Mouse (Mus musculus) c-Kit-positive CD71-negative TER-119-negative erythroid progenitor cells, embryonic 14.5 days (primary cell): ENCODE data around the gene Atrip.

Source experiments
- DNase-seq: peaks from one replicate; pipeline ENCODE4 v3.0.0-alpha.2; 2013; ENCODE audit warnings: low read depth

The Atrip gene

DNA sequence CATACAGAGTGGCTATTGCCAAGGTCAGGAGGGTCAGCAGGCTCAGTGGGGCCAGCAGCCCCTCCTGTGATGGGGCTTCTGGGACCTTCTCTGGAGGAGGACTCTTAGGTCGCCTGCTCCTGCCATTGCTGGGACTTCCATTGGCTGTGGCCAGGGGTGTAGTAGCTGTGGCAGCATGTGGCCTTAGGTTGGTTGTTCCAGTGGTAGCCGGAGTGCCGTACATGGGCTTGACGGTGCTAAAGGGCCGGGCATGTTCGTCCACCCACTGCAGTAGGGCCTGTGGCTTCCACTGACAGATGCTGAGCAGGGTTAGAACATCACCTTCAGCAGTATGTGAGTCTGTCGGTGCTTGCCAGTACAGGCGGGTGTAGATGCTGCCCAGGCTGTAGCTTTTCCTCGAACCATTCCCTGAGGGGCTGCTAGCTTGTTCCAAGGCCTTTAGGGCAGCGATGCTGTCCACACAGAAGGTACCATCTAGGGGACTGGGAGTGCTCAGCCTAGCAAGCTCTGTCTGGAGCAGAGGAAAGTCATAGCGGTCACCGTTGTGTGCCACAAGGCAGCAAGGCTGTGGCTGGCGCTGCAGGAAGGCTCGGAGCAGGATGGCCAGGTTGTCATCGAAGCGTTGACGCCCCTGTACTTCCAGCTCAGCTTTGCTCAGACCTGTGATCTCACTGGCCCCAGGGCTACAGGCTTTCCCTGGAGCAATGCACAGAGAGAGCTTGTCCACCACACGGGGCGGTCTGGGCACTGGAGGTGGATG lies 15.7 kb downstream of the Atrip start:
- no peak for DNase-seq

- no peak for DNase-seq
These were observed 16.4 kb downstream of the Atrip start for GRCm38 (mm10) chr9:109057543-109057942.

DNA sequence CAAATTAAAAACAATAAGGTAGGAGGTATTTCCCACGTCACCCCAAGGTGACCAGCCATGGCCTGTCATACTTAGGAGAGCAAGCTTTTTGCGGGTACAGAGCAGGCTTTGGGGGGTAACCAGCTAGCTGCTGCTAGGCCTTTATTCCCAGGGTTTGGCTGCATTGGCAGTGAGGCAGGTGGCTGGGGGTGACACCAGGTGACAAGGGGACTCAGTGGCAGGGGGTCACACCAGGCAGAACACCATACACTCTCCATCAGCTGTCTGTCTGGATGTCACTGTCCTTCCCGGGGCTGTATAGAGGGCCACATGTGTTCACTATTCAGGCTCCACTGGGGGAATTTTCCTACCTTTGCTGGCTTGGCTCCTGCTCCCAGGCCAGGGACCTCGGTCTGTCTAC lies 17.0 kb downstream of the Atrip start:
- DNase-seq: no peak

- no peak for DNase-seq
These were observed 17.7 kb downstream of the Atrip start for GRCm38 (mm10) chr9:109056081-109056690.

GRCm38 (mm10) chr9:109055271-109056030 lies 18.5 kb downstream of the Atrip start:
- DNase-seq: no peak

DNA sequence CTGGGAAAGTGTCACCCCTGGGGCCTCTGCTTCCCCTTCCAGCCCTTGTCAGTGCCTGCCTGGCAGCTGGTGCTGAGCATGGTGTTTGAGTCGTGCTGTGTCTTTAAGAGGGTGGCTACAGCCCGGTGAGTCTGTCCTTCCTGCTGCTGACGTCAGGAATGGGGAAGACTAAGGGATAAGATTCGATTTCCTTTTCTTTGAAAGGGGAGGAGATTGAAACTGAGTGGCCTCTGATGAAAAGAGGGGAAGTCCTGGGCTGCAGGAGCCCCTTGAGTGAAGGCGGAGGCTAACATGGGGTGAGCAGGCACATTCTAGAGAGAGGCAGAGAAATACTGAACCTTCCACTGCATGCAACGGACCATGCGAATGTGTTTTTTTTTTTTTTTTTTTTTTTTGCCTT lies 19.2 kb downstream of the Atrip start:
- DNase-seq: peak; percentile 73

GRCm38 (mm10) chr9:109053851-109054250 lies 20.1 kb downstream of the Atrip start:
- DNase-seq: no peak

DNA sequence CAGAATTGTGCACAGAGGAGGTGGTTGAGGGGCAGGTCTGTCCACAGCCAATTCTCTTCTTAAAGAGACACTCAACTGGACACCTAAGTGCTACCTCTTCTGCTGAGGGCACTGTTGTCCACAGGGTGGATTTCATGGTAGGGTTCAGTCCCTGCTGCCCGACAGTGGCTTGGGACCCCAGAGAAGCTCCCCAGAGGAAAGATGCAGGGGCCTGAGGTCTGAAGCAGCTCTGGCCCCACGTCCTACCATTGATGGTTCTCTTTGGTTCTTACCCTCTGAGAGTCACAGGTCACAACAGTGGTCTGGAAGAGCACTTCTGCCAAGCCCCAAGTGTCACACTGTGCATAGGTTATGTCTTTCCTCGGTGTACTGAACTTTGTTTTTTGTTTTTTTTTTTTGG lies 20.6 kb downstream of the Atrip start:
- DNase-seq: no peak

DNA sequence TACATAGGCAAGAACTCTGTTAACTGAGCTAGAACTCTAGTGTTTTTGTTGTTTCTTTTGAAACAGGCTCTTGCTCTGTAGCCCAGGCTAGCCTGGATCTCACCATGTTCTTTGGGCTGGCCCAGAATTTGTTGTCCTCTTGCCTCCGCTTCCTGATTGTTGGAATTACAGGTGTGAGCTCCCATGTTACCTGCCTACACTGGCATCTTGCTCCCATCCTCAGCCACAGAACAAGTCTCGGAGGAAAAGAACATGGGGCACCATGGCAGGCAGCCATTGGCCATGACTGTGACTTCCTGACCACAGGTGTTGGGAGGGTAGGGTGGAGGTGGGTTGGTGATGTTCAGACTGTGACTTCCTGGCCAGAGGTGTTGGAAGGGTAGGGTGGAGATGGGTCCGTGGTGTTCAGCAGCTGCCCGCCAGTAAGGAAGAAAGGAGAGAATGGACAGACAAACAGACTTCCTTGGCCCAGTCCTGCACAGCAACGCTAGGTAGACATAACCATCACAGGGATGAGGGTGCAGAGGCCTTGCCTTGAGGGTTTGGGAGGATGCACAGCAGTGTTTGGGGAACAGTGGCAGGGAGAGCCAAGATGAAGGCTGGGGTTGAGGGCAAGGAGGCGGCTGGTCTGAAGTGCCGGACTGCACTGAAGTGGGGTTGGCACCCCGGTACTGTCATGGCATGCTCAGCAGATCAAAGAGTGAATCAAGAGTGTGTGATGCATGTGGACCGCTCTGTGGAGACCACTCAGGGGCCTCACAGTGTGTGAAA lies 21.2 kb downstream of the Atrip start:
- no peak for DNase-seq

DNA sequence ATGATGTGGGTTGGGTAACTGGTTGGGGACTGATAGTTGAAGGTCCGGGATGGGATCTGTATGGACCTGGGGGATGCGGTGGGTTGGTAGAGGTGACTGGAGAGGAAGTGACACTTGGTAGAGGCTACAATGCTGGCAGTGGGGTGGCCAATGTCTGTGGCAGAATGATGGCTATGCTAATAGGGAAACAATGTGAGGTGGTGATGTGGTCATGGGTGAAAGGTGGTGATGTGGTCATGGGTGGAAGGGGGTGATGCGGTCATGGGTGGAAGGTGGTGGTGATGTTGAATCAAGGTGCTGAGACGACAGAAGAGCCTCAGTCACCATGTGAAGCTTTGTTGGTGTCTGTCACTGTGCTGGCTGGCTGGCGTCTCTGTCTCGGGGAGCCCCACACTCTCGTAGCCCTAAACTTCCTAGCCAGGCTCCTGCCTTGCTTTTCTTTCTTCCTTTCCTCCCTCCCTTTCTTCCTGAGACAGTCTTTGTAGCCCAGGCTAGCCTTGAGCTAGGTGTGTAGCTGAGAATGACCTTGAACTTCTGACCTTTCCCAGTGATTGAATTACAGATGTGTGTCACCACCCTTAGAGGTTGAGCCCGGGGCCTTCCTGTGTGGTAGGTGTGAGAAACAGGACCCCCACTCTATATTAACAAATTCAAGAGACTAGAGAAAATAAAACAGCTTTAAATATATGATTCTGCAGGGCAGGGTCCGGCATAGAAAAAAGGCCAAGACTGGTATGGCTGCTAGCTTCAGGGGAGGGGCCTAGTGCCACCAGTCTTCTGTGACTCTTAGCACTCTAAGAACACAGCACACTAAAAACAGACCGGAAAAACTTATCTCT lies 22.1 kb downstream of the Atrip start:
- DNase-seq: no peak

GRCm38 (mm10) chr9:109051011-109051501 lies 22.9 kb downstream of the Atrip start:
- DNase-seq: no peak

DNA sequence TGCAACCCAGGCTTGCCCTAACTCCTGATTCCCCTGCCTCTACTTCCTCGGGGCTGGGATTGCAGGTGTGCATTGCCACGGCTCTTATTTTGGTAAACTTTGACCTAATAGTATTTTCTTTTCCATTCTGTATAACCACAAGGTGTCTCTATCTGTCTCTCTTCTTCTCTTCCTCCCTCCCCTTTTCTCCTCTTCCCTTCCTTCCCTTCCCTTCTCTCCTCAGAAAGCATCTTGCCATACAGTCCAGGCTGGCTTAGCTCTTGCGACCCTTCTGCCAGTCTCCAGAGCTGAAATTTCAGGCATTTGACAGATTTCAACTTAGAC lies 23.3 kb downstream of the Atrip start:
- DNase-seq: no peak

- DNase-seq: no peak
These were observed 23.8 kb downstream of the Atrip start for GRCm38 (mm10) chr9:109049996-109050673.

GRCm38 (mm10) chr9:109049316-109049715 lies 24.6 kb downstream of the Atrip start:
- DNase-seq: no peak

GRCm38 (mm10) chr9:109046306-109046705 lies 27.6 kb downstream of the Atrip start:
- peak; percentile 59 for DNase-seq

DNA sequence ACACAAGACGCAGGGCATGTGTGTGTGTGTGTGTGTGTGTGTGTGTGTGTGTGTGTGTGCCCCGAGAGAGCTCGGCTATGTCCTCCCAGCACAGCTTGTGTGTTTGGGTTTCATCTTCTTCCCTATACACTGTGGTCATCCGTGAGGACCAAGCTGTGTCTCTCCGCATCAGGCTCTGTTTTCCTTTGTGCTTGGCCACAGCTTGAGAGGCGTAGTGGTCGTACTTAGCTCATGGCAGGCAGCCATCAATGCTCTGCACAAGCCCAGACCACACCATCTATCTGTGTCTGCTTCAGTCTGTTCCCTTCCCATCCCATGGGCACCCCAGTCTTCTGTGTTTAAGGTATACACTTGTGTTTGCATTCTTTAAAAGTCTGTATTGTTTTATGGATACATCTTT lies 32.6 kb downstream of the Atrip start:
- DNase-seq: no peak

DNA sequence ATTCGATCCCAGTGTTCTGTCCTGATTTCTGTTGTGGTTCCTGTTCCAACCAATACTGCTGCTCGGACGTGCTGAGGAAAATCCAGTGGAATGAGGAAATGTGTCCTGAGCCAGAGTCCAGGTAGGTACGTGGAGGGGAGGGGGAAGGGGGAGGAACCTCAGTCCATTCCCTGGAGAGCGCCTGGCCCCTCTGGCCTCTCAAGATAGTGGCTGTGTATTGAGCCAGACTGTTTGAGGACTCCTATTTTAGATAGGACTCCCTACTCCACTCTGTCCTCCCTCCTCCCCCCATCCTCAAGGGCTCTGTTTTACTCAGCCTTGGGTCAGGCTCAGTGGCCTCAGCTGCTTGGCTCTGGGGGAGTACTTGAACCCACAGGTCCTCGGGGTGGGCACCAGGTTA lies 33.0 kb downstream of the Atrip start:
- no peak for DNase-seq

- DNase-seq: no peak
These were observed 33.7 kb downstream of the Atrip start for GRCm38 (mm10) chr9:109040216-109040615.

DNA sequence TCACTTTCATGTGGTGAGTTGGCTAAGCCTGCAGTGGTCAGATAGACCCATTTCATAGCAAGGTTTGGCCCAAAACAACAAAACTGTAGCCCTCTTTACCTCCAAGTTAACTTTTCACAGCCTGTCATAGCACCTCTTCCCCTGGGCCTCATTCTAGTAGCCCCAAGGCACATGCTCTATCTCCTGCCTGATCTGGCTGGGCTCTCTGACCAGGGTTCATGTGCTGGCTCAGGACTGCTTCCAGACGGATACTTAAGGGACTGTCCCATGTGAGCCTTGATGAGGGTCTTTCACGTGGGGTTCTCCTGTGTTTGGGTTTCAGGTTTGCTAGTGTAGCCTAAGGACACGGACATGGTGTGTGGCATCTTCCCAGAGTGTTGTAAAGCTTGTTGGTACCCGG lies 34.2 kb downstream of the Atrip start:
- no peak for DNase-seq

GRCm38 (mm10) chr9:109038901-109039364 lies 35.0 kb downstream of the Atrip start:
- DNase-seq: no peak
